Mouse (Mus musculus) kidney, postnatal 0 days (tissue): ENCODE results near the gene Akap8. TPM values are rescaled to one million over a fixed set of nuclear protein-coding genes. Genes with fewer than 3 reads are reported as not detected.

Experiments
- ATAC-seq: fragments of 200-750 bp; cut with Nextera tagmentation; replicated peaks from 2 replicates; pipeline ENCODE4 v1.8.0; 2017; ENCODE audit warnings: low read depth, moderate number of reproducible peaks, moderate TSS enrichment, moderate library complexity; ENCODE audit not compliant: low FRiP score
- DNase-seq: peaks from one replicate; pipeline ENCODE4 v3.0.0-alpha.2; 2016; ENCODE audit warnings: low spot score
- H3K27ac ChIP-seq: fragments of 300-500 bp; sonication (generic); 2 replicates; pipeline ENCODE4 v1.5.1; 2014; ENCODE audit warnings: mild to moderate bottlenecking
- H3K27me3 ChIP-seq: fragments of 300-500 bp; sonication (generic); 2 replicates; pipeline ENCODE4 v1.6.1; 2014; ENCODE audit warnings: low read length, mixed read lengths; ENCODE audit not compliant: insufficient read depth
- H3K36me3 ChIP-seq: fragments of 300-500 bp; sonication (generic); 2 replicates; pipeline ENCODE4 v1.6.1; 2014; ENCODE audit warnings: low read length, mixed read lengths; ENCODE audit not compliant: insufficient read depth
- H3K4me1 ChIP-seq: fragments of 300-500 bp; sonication (generic); replicated peaks from 2 replicates; pipeline ENCODE4 v1.6.1; 2014; ENCODE audit warnings: antibody characterized with exemption, low read length, mixed read lengths; ENCODE audit not compliant: insufficient read depth
- H3K4me2 ChIP-seq: fragments of 300-500 bp; sonication (generic); 2 replicates; pipeline ENCODE4 v1.6.1; 2014; ENCODE audit warnings: mild to moderate bottlenecking, low read length, moderate library complexity, mixed read lengths
- H3K4me3 ChIP-seq: fragments of 300-500 bp; sonication (generic); replicated peaks from 2 replicates; pipeline ENCODE4 v1.5.1; 2014; ENCODE audit warnings: low read depth, low read length
- H3K9ac ChIP-seq: fragments of 300-500 bp; sonication (generic); 2 replicates; pipeline ENCODE4 v1.6.1; 2014; ENCODE audit warnings: low read depth, low read length
- H3K9me3 ChIP-seq: fragments of 300-500 bp; sonication (generic); replicated peaks from 2 replicates; pipeline ENCODE4 v1.6.1; 2016; ENCODE audit warnings: low read length, inconsistent platforms, mixed read lengths
- CTCF ChIP-seq: IDR thresholded peaks from 2 replicates; pipeline ENCODE4 v1.5.1; 2016; ENCODE audit warnings: antibody characterized with exemption, low read depth, mild to moderate bottlenecking, moderate library complexity
- WGBS: fragments of 180-500 bp; shearing (Covaris S2); extraction: QIAGEN DNeasy Blood & Tissue Kit; methylation state at CpG from one replicate; pipeline ENCODE4 v1.1.7; 2014; 5-methylcytosine and 5-hydroxymethylcytosine counted together
- polyA plus RNA-seq: library from polyadenylated mRNA; unstranded; fragments of >200 nt; fragmentation: Nextera tagmentation; extraction: Ambion mirVana; gene quantifications from 2 replicates; pipeline ENCODE4 v1.2.1, GENCODE M21; 2015

The Akap8 gene
- polyA plus RNA-seq, 1 experiment from 2014 or later: 51.4 TPM

GRCm38 (mm10) chr17:32298125-32298524 is 22.9 kb downstream of the Akap8 start:
- Histone ChIP-seq H3K4me3 (no peak overlapping the region), H3K9me3 (no peaks in the 10 kb centered on the region), H3K36me3 (0 out of 2 replicates have a peak, but pooled peaks cover 2% of the 10 kb centered on the region), H3K27me3 (no peaks in the 10 kb centered on the region), H3K9ac (no peak overlapping the region), H3K4me1 (no peaks in the 10 kb centered on the region), H3K4me2 (no peak overlapping the region), H3K27ac (no peak overlapping the region)
- DNase-seq: no peak
- 92% methylated on average over 1 of the region's 1 CpGs for WGBS
- ATAC-seq: no peak
- TF ChIP-seq CTCF: 0 out of 2 replicates have a peak, but pooled peaks have one; percentile 10

GRCm38 (mm10) chr17:32295901-32296300 is 25.1 kb downstream of the Akap8 start:
- Histone ChIP-seq H3K27ac (no peak overlapping the region), H3K9me3 (no peaks in the 10 kb centered on the region; the same call in 1 of the 2 replicates), H3K36me3 (no peaks in the 10 kb centered on the region), H3K27me3 (no peaks in the 10 kb centered on the region), H3K4me3 (no peak overlapping the region), H3K4me2 (no peak overlapping the region), H3K4me1 (no peaks in the 10 kb centered on the region), H3K9ac (no peak overlapping the region)
- no peak for DNase-seq
- no peak for ATAC-seq
- TF ChIP-seq CTCF: no peak
- 83% methylated on average over 2 of the region's 2 CpGs for WGBS

- ATAC-seq: no peak
- Histone ChIP-seq H3K4me2 (no peak overlapping the region), H3K9me3 (no peaks in the 10 kb centered on the region; the same call in 1 of the 2 replicates), H3K4me1 (no peaks in the 10 kb centered on the region), H3K27ac (no peak overlapping the region), H3K36me3 (no peaks in the 10 kb centered on the region), H3K27me3 (no peaks in the 10 kb centered on the region), H3K4me3 (no peak overlapping the region), H3K9ac (no peak overlapping the region)
- no peak for TF ChIP-seq CTCF
- WGBS: 86% methylated on average over 4 of the region's 4 CpGs
- no peak for DNase-seq
Measured at GRCm38 (mm10) chr17:32295160-32295559, 25.9 kb downstream of the Akap8 start.

GRCm38 (mm10) chr17:32285138-32285670 is 35.8 kb downstream of the Akap8 start:
- 47% methylated on average over 6 of the region's 6 CpGs for WGBS
- peak overlapping the region; percentile 99 for H3K9ac ChIP-seq

GRCm38 (mm10) chr17:32284262-32285137 is 36.5 kb downstream of the Akap8 start, which contains the start of gene Brd4:
Gene Brd4 (minus strand): TSS chr17:32284722.
- ATAC-seq (peak; percentile 92), DNase-seq (peak; percentile 93)
- no peak; the same call in 1 of the 2 replicates for TF ChIP-seq CTCF
- Histone ChIP-seq H3K9me3 (no peaks in the 10 kb centered on the region), H3K4me3 (peak within 1 kb of the TSS; percentile 96), H3K4me2 (peak within 1 kb of the TSS; percentile 77), H3K4me1 (peaks cover 6% of the 10 kb centered on the region; the same call in 1 of the 2 replicates), H3K9ac (peak within 1 kb of the TSS; percentile 99), H3K36me3 (no peaks in the 10 kb centered on the region), H3K27ac (peak within 1 kb of the TSS; percentile 100), H3K27me3 (no peaks in the 10 kb centered on the region)
- under 1% methylated on average over 66 of the region's 100 CpGs for WGBS

More at GRCm38 (mm10) chr17:32285138-32285670, 35.8 kb downstream of the Akap8 start:
- ATAC-seq (no peak), DNase-seq (no peak)
- peak overlapping the region; percentile 100 for H3K27ac ChIP-seq
- H3K4me3 ChIP-seq: peak overlapping the region; percentile 96
- H3K4me2 ChIP-seq: peak overlapping the region; percentile 77
- no peaks in the 10 kb centered on the region for H3K9me3 ChIP-seq
- H3K4me1 ChIP-seq: peaks cover 6% of the 10 kb centered on the region; the same call in 1 of the 2 replicates
- H3K27me3 ChIP-seq: no peaks in the 10 kb centered on the region
- H3K36me3 ChIP-seq: no peaks in the 10 kb centered on the region
- no peak for TF ChIP-seq CTCF

GRCm38 (mm10) chr17:32283771-32284221 is 37.2 kb downstream of the Akap8 start:
- no peaks in the 10 kb centered on the region for H3K36me3 ChIP-seq
- peak; percentile 63 for DNase-seq
- peak overlapping the region; percentile 100 for H3K27ac ChIP-seq
- peak overlapping the region; percentile 99 for H3K9ac ChIP-seq
- peak; percentile 67 for ATAC-seq
- no peaks in the 10 kb centered on the region for H3K9me3 ChIP-seq
- H3K4me1 ChIP-seq: peaks cover 6% of the 10 kb centered on the region; the same call in 1 of the 2 replicates
- peak overlapping the region; percentile 77 for H3K4me2 ChIP-seq
- under 1% methylated on average over 35 of the region's 41 CpGs for WGBS
- H3K27me3 ChIP-seq: no peaks in the 10 kb centered on the region
- H3K4me3 ChIP-seq: peak overlapping the region; percentile 96
- TF ChIP-seq CTCF: no peak
